Mouse (Mus musculus) thymus, adult 2 months (tissue): Measurements from ENCODE around the gene Aldh1a1. TPM values are rescaled to one million over a fixed set of nuclear protein-coding genes. Genes with fewer than 3 reads are reported as not detected.

Source experiments
- DNase-seq: peaks from one replicate; pipeline ENCODE4 v3.0.0; 2021
- H3K27ac ChIP-seq: fragments of 200-500 bp; 2 replicates; pipeline ENCODE4 v1.5.1; 2012; ENCODE audit warnings: low read length, control low read depth; ENCODE audit not compliant: control insufficient read depth, insufficient read depth
- H3K27me3 ChIP-seq: fragments of 200-500 bp; 2 replicates; pipeline ENCODE4 v1.6.1; 2012; ENCODE audit warnings: mild to moderate bottlenecking, low read length, moderate library complexity, mixed read lengths; ENCODE audit not compliant: control insufficient read depth, insufficient read depth
- H3K36me3 ChIP-seq: fragments of 200-500 bp; 2 replicates; pipeline ENCODE4 v1.6.1; 2012; ENCODE audit warnings: mild to moderate bottlenecking, low read length, moderate library complexity; ENCODE audit not compliant: control insufficient read depth, insufficient read depth
- H3K4me1 ChIP-seq: fragments of 200-500 bp; replicated peaks from 2 replicates; pipeline ENCODE4 v1.6.1; 2012; ENCODE audit warnings: low read length; ENCODE audit not compliant: control insufficient read depth, insufficient read depth
- H3K4me3 ChIP-seq: fragments of 200-500 bp; 2 replicates; pipeline ENCODE4 v1.5.1; 2012; ENCODE audit warnings: mild to moderate bottlenecking, low read length, control low read depth, moderate library complexity; ENCODE audit not compliant: control insufficient read depth, insufficient read depth
- CTCF ChIP-seq: fragments of 200-500 bp; IDR thresholded peaks from 2 replicates; pipeline ENCODE4 v1.5.1; 2012; ENCODE audit warnings: mild to moderate bottlenecking, control low read depth, low read length, moderate library complexity, borderline replicate concordance; ENCODE audit not compliant: control insufficient read depth, poor library complexity, insufficient read depth; ENCODE audit errors: extremely low read depth
- POLR2A ChIP-seq: fragments of 200-500 bp; IDR thresholded peaks from 2 replicates; pipeline ENCODE4 v1.6.1; 2012; ENCODE audit warnings: mild to moderate bottlenecking, low read length, control low read depth, moderate library complexity; ENCODE audit not compliant: control insufficient read depth, poor library complexity, insufficient read depth; ENCODE audit errors: extremely low read depth
- WGBS: fragments of 180-500 bp; shearing (Covaris S2); methylation state at CpG from one replicate; pipeline ENCODE4 v1.1.7; 2018; 5-methylcytosine and 5-hydroxymethylcytosine counted together
- polyA plus RNA-seq: library from polyadenylated mRNA; depleted of rRNA; stranded (reverse); fragments of >200 nt; gene quantifications from 2 replicates; pipeline ENCODE4 v1.2.3, GENCODE M21; 2012

Aldh1a1 gene
- polyA plus RNA-seq, 1 experiment: 2.6 TPM

DNA sequence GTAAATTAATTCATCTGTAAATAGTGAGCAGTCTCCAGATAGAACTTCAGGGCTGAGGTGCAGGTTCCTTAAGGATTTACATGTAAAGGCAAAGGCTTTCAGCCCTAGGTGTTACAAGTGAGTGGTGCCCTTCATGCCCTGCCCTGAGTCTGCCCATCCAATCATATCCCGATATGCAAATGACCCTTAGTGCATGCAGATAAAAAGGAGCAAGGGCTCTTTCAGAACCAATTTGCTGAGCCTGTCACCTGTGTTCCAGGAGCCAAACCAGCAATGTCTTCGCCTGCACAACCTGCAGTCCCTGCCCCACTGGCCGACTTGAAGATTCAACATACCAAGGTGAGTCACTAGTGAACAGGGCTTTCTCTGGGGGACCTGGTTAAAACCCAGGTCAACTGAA, 109.2 kb downstream of the Aldh1a1 start:
- H3K27me3 ChIP-seq: no peaks in the 10 kb centered on the region
- DNase-seq: no peak
- 63% methylated on average over 3 of the region's 3 CpGs for WGBS
- TF ChIP-seq CTCF (no peak), POLR2A (no peak)
- no peaks in the 10 kb centered on the region for H3K36me3 ChIP-seq
- no peak overlapping the region for H3K27ac ChIP-seq
- no peak overlapping the region for H3K4me3 ChIP-seq
- H3K4me1 ChIP-seq: no peaks in the 10 kb centered on the region

DNA sequence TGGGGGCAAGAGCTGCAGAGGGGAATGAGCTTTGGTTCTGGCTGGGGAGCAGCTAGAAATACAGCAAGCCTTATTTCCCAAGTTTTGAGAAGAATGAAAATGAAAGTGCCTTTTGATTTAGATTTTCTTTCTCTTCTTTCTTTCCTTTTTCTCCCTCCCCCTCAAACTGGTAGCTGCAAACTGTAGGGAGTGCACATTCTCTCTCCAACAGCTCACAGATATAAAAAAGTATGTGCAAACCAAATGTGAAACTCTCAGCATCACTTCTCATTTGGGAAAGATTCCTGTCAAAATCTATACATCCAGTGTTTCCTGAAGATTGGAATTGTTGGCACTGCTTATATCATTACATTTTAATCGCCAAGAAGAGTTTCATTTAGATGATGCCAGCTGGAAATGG, 110.7 kb downstream of the Aldh1a1 start:
- H3K27ac ChIP-seq: no peak overlapping the region

DNA sequence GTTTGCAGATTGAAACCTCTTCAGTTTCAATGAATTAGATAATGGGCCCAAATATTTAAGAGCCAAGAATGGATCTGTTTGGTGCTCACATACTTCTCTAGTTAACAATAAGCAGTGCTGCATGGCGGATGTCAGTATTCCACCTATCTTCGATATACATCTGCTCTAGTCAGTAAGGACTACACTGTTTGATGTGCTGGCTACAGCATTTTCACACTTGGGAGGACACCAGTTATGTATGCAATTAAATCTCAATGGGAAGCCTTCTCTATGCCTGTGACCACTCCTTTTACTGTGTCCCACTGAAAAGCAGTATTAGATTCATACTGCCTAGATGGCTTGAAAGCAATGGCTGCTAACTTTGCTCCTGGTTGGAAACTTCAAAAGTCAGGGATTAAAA, 111.4 kb downstream of the Aldh1a1 start:
- 97% methylated on average over 2 of the region's 2 CpGs for WGBS
- no peak overlapping the region for H3K4me3 ChIP-seq
- no peaks in the 10 kb centered on the region for H3K27me3 ChIP-seq

More for the DNA sequence above, 110.7 kb downstream of the Aldh1a1 start:
- 77% methylated on average over 1 of the region's 1 CpGs for WGBS
- no peaks in the 10 kb centered on the region for H3K36me3 ChIP-seq
- H3K4me1 ChIP-seq: no peaks in the 10 kb centered on the region
- H3K4me3 ChIP-seq: no peak overlapping the region
- TF ChIP-seq POLR2A: no peak
- no peak for TF ChIP-seq CTCF
- H3K27me3 ChIP-seq: no peaks in the 10 kb centered on the region
- no peak for DNase-seq

DNA sequence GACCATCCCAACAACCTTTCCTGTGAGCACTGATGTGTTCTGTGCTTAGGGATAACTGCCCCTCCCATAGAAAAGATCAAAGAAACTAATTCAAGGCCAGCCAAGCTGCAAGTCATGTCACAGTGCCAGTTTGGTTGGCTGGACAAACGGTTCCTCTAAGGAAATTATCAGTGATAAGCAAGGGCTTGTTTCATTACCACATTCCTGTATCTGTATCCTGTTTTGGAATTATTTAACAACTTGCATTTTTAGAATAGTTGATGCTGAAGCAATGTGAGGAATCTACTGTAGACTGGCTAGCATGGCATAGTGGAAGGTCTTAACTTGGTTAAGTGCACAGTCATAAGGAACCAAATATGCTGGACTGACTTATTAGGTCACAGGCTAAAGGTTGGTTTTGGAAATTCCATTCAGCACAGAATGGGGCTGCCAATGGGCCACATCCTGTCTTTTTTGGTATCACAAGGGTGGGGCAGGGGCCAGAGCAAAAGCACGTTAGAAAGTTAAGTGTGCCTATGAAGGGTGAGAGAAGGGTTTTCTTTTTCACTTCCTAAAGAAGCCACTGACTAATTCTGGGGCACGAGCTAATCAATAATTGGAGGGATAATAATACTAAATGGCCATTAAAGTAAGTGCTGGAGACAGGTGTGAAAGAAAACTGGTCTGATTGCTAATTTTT, 121.9 kb downstream of the Aldh1a1 start:
- TF ChIP-seq CTCF (no peak), POLR2A (no peak)
- Histone ChIP-seq H3K36me3 (no peaks in the 10 kb centered on the region), H3K27ac (no peak overlapping the region), H3K27me3 (no peaks in the 10 kb centered on the region), H3K4me1 (no peaks in the 10 kb centered on the region), H3K4me3 (no peak overlapping the region)
- no peak for DNase-seq
- 61% methylated on average over 3 of the region's 3 CpGs for WGBS

More for the DNA sequence above, 111.4 kb downstream of the Aldh1a1 start:
- DNase-seq: no peak
- no peak overlapping the region for H3K27ac ChIP-seq
- H3K36me3 ChIP-seq: no peaks in the 10 kb centered on the region
- H3K4me1 ChIP-seq: no peaks in the 10 kb centered on the region
- TF ChIP-seq POLR2A (no peak), CTCF (no peak)

DNA sequence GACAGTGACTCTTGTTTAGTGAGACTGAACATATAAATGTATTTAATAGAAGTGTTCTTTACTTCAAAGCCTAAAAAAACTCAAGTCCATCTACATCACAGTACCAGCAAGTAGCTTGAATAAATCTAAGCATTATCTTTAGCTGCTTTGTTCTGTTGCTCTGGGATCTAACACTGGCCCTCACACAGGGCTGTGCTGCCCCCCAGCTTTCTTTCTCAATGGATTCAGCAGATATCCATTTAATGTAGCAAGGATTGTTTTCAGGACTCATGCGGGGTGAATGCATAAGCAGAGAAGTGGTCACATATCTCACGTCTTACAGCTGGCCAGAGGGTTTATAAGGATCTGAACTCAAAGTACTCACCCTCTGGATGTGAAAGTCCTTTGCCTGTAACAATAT, 129.9 kb downstream of the Aldh1a1 start:
- no peak overlapping the region for H3K27ac ChIP-seq
- WGBS: 89% methylated on average over 2 of the region's 2 CpGs
- H3K36me3 ChIP-seq: no peaks in the 10 kb centered on the region
- no peak overlapping the region for H3K4me3 ChIP-seq
- H3K4me1 ChIP-seq: no peaks in the 10 kb centered on the region
- no peak for TF ChIP-seq POLR2A
- no peak for TF ChIP-seq CTCF
- no peaks in the 10 kb centered on the region for H3K27me3 ChIP-seq
- DNase-seq: no peak

DNA sequence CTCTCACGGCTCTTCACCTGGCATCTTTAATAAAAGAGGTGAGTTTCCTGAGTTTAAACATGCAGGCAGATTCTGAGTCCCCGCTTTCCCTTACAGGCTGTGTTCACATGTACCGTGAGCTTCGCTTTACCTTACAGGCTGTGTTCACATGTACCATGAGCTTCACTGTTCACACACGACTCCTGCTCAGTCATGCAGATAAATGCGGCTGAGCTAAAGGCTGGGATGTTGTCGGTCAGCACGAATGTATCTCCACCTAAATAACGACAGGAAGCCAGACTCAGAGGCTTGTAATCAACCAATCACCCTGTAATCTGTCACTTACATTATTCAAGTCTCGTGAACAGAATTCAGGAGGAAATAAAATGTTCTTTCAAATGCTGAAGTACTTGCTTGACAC, 130.9 kb downstream of the Aldh1a1 start:
- 86% methylated on average over 10 of the region's 10 CpGs for WGBS
- Histone ChIP-seq H3K36me3 (no peaks in the 10 kb centered on the region), H3K4me3 (no peak overlapping the region), H3K4me1 (no peaks in the 10 kb centered on the region), H3K27ac (no peak overlapping the region), H3K27me3 (no peaks in the 10 kb centered on the region)
- TF ChIP-seq POLR2A: no peak
- TF ChIP-seq CTCF: no peak
- no peak for DNase-seq

DNA sequence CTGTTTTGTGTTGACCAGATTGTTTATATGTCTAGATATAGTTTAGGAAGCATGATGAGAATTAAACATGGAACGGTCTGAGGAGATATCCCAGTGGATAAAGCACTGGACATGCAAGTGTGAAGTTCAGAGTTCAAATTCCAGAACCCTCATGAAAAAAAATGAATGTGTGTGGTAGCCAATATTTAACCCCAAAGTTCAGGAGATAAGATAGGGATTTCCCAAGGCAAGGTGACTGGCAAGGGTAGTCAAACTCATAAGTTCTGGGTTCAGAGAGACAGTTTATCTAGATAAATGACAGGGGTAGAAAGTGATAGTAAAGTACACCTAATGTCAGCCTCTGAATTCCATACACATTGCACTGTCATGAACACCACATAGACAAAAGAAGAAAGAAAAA, 138.5 kb downstream of the Aldh1a1 start:
- no peaks in the 10 kb centered on the region for H3K4me1 ChIP-seq
- no peak for DNase-seq
- no peak overlapping the region for H3K27ac ChIP-seq
- TF ChIP-seq POLR2A: no peak
- no peak for TF ChIP-seq CTCF
- 96% methylated on average over 1 of the region's 1 CpGs for WGBS
- no peaks in the 10 kb centered on the region for H3K36me3 ChIP-seq
- H3K4me3 ChIP-seq: no peak overlapping the region
- no peaks in the 10 kb centered on the region for H3K27me3 ChIP-seq
